Mouse (Mus musculus): ENCODE results near the gene Elane.

GRCm38 (mm10) chr10:79873313-79873712 is 12.7 kb upstream of the Elane start:
- TF ChIP-seq CTCF (IDR thresholded peaks at IDR 0.05; ENCODE audit: extremely low read depth, insufficient read depth, low read length) = no peak
- no peak for TF ChIP-seq POLR2A (IDR thresholded peaks at IDR 0.05; ENCODE audit: extremely low read depth, insufficient read depth, low read length)
